Mouse (Mus musculus): ENCODE measurements around the gene Ech1. TPM values are rescaled to one million over a fixed set of nuclear protein-coding genes. Genes with fewer than 3 reads are reported as not detected.

Ech1 gene
- polyA plus RNA-seq, 1 experiment from 2014 or later: 175 TPM

GRCm38 (mm10) chr7:28792391-28793185 is 32.4 kb upstream of the Ech1 start:
- Histone ChIP-seq H3K27me3 (replicated peaks) (no peaks in the 10 kb centered on the region), H3K36me3 (no peaks in the 10 kb centered on the region), H3K4me3 (replicated peaks) (no peak overlapping the region), H3K9ac (no peak overlapping the region), H3K4me2 (no peak overlapping the region), H3K4me1 (peaks cover 22% of the 10 kb centered on the region), H3K9me3 (no peaks in the 10 kb centered on the region), H3K27ac (no peak overlapping the region)
- WGBS: 68% methylated on average over 14 of the region's 14 CpGs
- ATAC-seq (ENCODE audit: insufficient read depth, low FRiP score, low read depth): no peak

- no peak for ATAC-seq (ENCODE audit: insufficient read depth, low FRiP score, low read depth)
- H3K4me1 ChIP-seq: peaks cover 20% of the 10 kb centered on the region
- H3K9ac ChIP-seq: no peak overlapping the region
- 50% methylated on average over 2 of the region's 2 CpGs for WGBS
- no peaks in the 10 kb centered on the region for H3K36me3 ChIP-seq
- no peaks in the 10 kb centered on the region for H3K27me3 ChIP-seq (replicated peaks)
- no peaks in the 10 kb centered on the region for H3K9me3 ChIP-seq
- no peak overlapping the region for H3K4me2 ChIP-seq
- no peak overlapping the region for H3K27ac ChIP-seq
- H3K4me3 ChIP-seq (replicated peaks): no peak overlapping the region
Measured at GRCm38 (mm10) chr7:28793834-28794233, 31.2 kb upstream of the Ech1 start.

GRCm38 (mm10) chr7:28794496-28794895 is 30.5 kb upstream of the Ech1 start:
- WGBS: 83% methylated on average over 3 of the region's 3 CpGs
- Histone ChIP-seq H3K4me2 (no peak overlapping the region), H3K27me3 (replicated peaks) (no peaks in the 10 kb centered on the region), H3K4me1 (peaks cover 17% of the 10 kb centered on the region), H3K9me3 (no peaks in the 10 kb centered on the region), H3K27ac (no peak overlapping the region), H3K4me3 (replicated peaks) (no peak overlapping the region), H3K9ac (no peak overlapping the region), H3K36me3 (no peaks in the 10 kb centered on the region)
- ATAC-seq (ENCODE audit: insufficient read depth, low FRiP score, low read depth): no peak

GRCm38 (mm10) chr7:28795832-28796231 is 29.2 kb upstream of the Ech1 start:
- no peaks in the 10 kb centered on the region for H3K27me3 ChIP-seq (replicated peaks)
- no peak overlapping the region for H3K9ac ChIP-seq
- H3K27ac ChIP-seq: peak overlapping the region; percentile 63
- peaks cover 7% of the 10 kb centered on the region for H3K4me1 ChIP-seq
- H3K9me3 ChIP-seq: no peaks in the 10 kb centered on the region
- 0 out of 2 replicates have a peak overlapping the region, but pooled peaks have one; percentile 18 for H3K4me3 ChIP-seq (replicated peaks)
- no peaks in the 10 kb centered on the region for H3K36me3 ChIP-seq
- 77% methylated on average over 15 of the region's 15 CpGs for WGBS
- H3K4me2 ChIP-seq: peak overlapping the region; percentile 52
- no peak for ATAC-seq (ENCODE audit: insufficient read depth, low FRiP score, low read depth)

- WGBS: 17% methylated on average over 32 of the region's 32 CpGs
- peak; percentile 67 for ATAC-seq (ENCODE audit: insufficient read depth, low FRiP score, low read depth)
- H3K4me3 ChIP-seq (replicated peaks): peak overlapping the region; percentile 18; the same call in 1 of the 2 replicates
- peak overlapping the region; percentile 52 for H3K4me2 ChIP-seq
- H3K27ac ChIP-seq: peak overlapping the region; percentile 63; the same call in 1 of the 2 replicates
- H3K27me3 ChIP-seq (replicated peaks): no peaks in the 10 kb centered on the region
- H3K36me3 ChIP-seq: no peaks in the 10 kb centered on the region
- H3K9ac ChIP-seq: peak overlapping the region; percentile 1; the same call in 1 of the 2 replicates
- peaks cover 7% of the 10 kb centered on the region for H3K4me1 ChIP-seq
- no peaks in the 10 kb centered on the region for H3K9me3 ChIP-seq
Measured at GRCm38 (mm10) chr7:28796562-28796975, 28.4 kb upstream of the Ech1 start.

- H3K9ac ChIP-seq: no peak overlapping the region
- H3K27ac ChIP-seq: no peak overlapping the region
- no peak overlapping the region for H3K4me3 ChIP-seq (replicated peaks)
- no peaks in the 10 kb centered on the region for H3K27me3 ChIP-seq (replicated peaks)
- H3K4me1 ChIP-seq: peaks cover 28% of the 10 kb centered on the region
- H3K9me3 ChIP-seq: no peaks in the 10 kb centered on the region
- H3K4me2 ChIP-seq: no peak overlapping the region
- H3K36me3 ChIP-seq: no peaks in the 10 kb centered on the region
- no peak for ATAC-seq (ENCODE audit: insufficient read depth, low FRiP score, low read depth)
- 93% methylated on average over 9 of the region's 9 CpGs for WGBS
Measured at GRCm38 (mm10) chr7:28799994-28800393, 25.0 kb upstream of the Ech1 start.

- Histone ChIP-seq H3K9me3 (no peaks in the 10 kb centered on the region), H3K4me3 (replicated peaks) (no peak overlapping the region), H3K27ac (peak overlapping the region; percentile 97), H3K27me3 (replicated peaks) (no peaks in the 10 kb centered on the region), H3K4me1 (peaks cover 27% of the 10 kb centered on the region), H3K4me2 (peak overlapping the region; percentile 31; the same call in 1 of the 2 replicates), H3K9ac (no peak overlapping the region), H3K36me3 (no peaks in the 10 kb centered on the region)
- ATAC-seq (ENCODE audit: insufficient read depth, low FRiP score, low read depth): no peak
- 48% methylated on average over 3 of the region's 3 CpGs for WGBS
Measured at GRCm38 (mm10) chr7:28801451-28801850, 23.6 kb upstream of the Ech1 start.

- ATAC-seq (ENCODE audit: insufficient read depth, low FRiP score, low read depth): peak; percentile 76
- H3K9me3 ChIP-seq: no peaks in the 10 kb centered on the region
- H3K4me3 ChIP-seq (replicated peaks): no peak overlapping the region
- H3K4me2 ChIP-seq: peak overlapping the region; percentile 31; the same call in 1 of the 2 replicates
- no peaks in the 10 kb centered on the region for H3K36me3 ChIP-seq
- no peaks in the 10 kb centered on the region for H3K27me3 ChIP-seq (replicated peaks)
- H3K4me1 ChIP-seq: peaks cover 22% of the 10 kb centered on the region
- 19% methylated on average over 10 of the region's 10 CpGs for WGBS
- peak overlapping the region; percentile 97 for H3K27ac ChIP-seq
- H3K9ac ChIP-seq: no peak overlapping the region
Measured at GRCm38 (mm10) chr7:28801901-28802670, 22.9 kb upstream of the Ech1 start.

GRCm38 (mm10) chr7:28802846-28803588 is 22.0 kb upstream of the Ech1 start:
- Histone ChIP-seq H3K27ac (peak overlapping the region; percentile 97), H3K36me3 (no peaks in the 10 kb centered on the region), H3K4me1 (peaks cover 27% of the 10 kb centered on the region), H3K9ac (no peak overlapping the region), H3K27me3 (replicated peaks) (no peaks in the 10 kb centered on the region), H3K9me3 (no peaks in the 10 kb centered on the region), H3K4me2 (peak overlapping the region; percentile 31; the same call in 1 of the 2 replicates), H3K4me3 (replicated peaks) (no peak overlapping the region)
- 16% methylated on average over 10 of the region's 10 CpGs for WGBS
- peak; percentile 62; the same call in 1 of the 2 replicates for ATAC-seq (ENCODE audit: insufficient read depth, low FRiP score, low read depth)

- no peak overlapping the region for H3K9ac ChIP-seq
- peak; percentile 48; the same call in 1 of the 2 replicates for ATAC-seq (ENCODE audit: insufficient read depth, low FRiP score, low read depth)
- peaks cover 28% of the 10 kb centered on the region for H3K4me1 ChIP-seq
- no peaks in the 10 kb centered on the region for H3K27me3 ChIP-seq (replicated peaks)
- H3K4me2 ChIP-seq: peak overlapping the region; percentile 9; the same call in 1 of the 2 replicates
- H3K27ac ChIP-seq: peak overlapping the region; percentile 97
- WGBS: 26% methylated on average over 4 of the region's 4 CpGs
- H3K4me3 ChIP-seq (replicated peaks): no peak overlapping the region
- no peaks in the 10 kb centered on the region for H3K9me3 ChIP-seq
- H3K36me3 ChIP-seq: no peaks in the 10 kb centered on the region
Measured at GRCm38 (mm10) chr7:28803756-28804155, 21.3 kb upstream of the Ech1 start.

GRCm38 (mm10) chr7:28806869-28807268 is 18.1 kb upstream of the Ech1 start:
- H3K9me3 ChIP-seq: no peaks in the 10 kb centered on the region
- no peak overlapping the region for H3K9ac ChIP-seq
- H3K27ac ChIP-seq: no peak overlapping the region
- ATAC-seq (ENCODE audit: insufficient read depth, low FRiP score, low read depth): no peak
- H3K27me3 ChIP-seq (replicated peaks): no peaks in the 10 kb centered on the region
- WGBS: 75% methylated on average over 4 of the region's 4 CpGs
- peaks cover 27% of the 10 kb centered on the region for H3K4me1 ChIP-seq
- no peaks in the 10 kb centered on the region for H3K36me3 ChIP-seq
- no peak overlapping the region for H3K4me2 ChIP-seq
- H3K4me3 ChIP-seq (replicated peaks): no peak overlapping the region
